ENCODE assay signal across 15 mouse cellular contexts in genomic region chr10:77157245-77158019, GRCm38 (mm10). TPM values are rescaled to one million over a fixed set of nuclear protein-coding genes. Genes with fewer than 3 reads are reported as not detected.
DNase-seq lines count a peak whose midpoint lies in the region; ATAC-seq and TF ChIP-seq lines count a peak whose summit lies in the region.
"Had no signal": no experiment of that assay in that cellular context is flagged by ENCODE, and none has a peak within 500 bp of the region (broad histone marks: within the 10 kb centered on the region; RNA-seq: fewer than 3 reads in every experiment).

No protein-coding gene starts in this region.

- no peak overlapping the region for H3K9ac ChIP-seq in forebrain, embryonic 13.5 days
- H3K9ac ChIP-seq in liver, adult 2 months (ENCODE audit: low read depth, low read length) = no peak overlapping the region
- H3K9ac ChIP-seq: limb, embryonic 15.5 days; midbrain, embryonic 12.5 days had no signal

- peak overlapping the region; percentile 66 for H3K27ac ChIP-seq in forebrain, embryonic 10.5 days
- H3K27ac ChIP-seq in forebrain, embryonic 13.5 days = no peak overlapping the region
- no peak overlapping the region for H3K27ac ChIP-seq in liver, adult 2 months (replicated peaks; ENCODE audit: insufficient read depth, low read depth, low read length)
- H3K27ac ChIP-seq: gastrocnemius, adult 2 months; limb, embryonic 15.5 days; midbrain, embryonic 12.5 days had no signal

- H3K36me3 ChIP-seq in forebrain, embryonic 10.5 days (replicated peaks) = peaks cover 19% of the 10 kb centered on the region
- H3K36me3 ChIP-seq in forebrain, embryonic 13.5 days (ENCODE audit: poor library complexity, severe bottlenecking) = no peaks in the 10 kb centered on the region
- no peaks in the 10 kb centered on the region for H3K36me3 ChIP-seq in liver, adult 2 months (ENCODE audit: control insufficient read depth, insufficient read depth, low read length)
- H3K36me3 ChIP-seq: limb, embryonic 15.5 days; midbrain, embryonic 12.5 days had no signal

- 26% methylated on average over 11 of the region's 11 CpGs for WGBS in forebrain, embryonic 10.5 days
- 33% methylated on average over 11 of the region's 11 CpGs for WGBS in forebrain, embryonic 13.5 days
- WGBS in liver, adult 2 months = 57% methylated on average over 11 of the region's 11 CpGs

- no peaks in the 10 kb centered on the region for H3K27me3 ChIP-seq in forebrain, embryonic 10.5 days (ENCODE audit: poor library complexity, severe bottlenecking)
- H3K27me3 ChIP-seq in forebrain, embryonic 13.5 days = no peaks in the 10 kb centered on the region
- H3K27me3 ChIP-seq in liver, adult 2 months (ENCODE audit: control insufficient read depth, insufficient read depth, low read length) = no peaks in the 10 kb centered on the region
- H3K27me3 ChIP-seq: limb, embryonic 15.5 days; midbrain, embryonic 12.5 days; Patski had no signal

- no peak for DNase-seq in forebrain, embryonic 10.5 days (ENCODE audit: extremely low spot score, low spot score)
- DNase-seq in liver, adult 2 months (ENCODE audit: extremely low read depth, low read depth, low spot score) = peak; percentile 67
- no peak for DNase-seq in liver
- peak; percentile 39 for DNase-seq in MEL-GATA-1-ER (ENCODE audit: extremely low read depth, low read depth)
- peak; percentile 53 for DNase-seq in embryo, embryonic 9.5 days (ENCODE audit: extremely low spot score)
- DNase-seq in cerebellum, postnatal 10 days = no peak
- DNase-seq in cerebellum, adult 18-20 months = no peak
- DNase-seq: cerebellum, postnatal 14 days; gastrocnemius, adult 2 months; kidney, adult 11 months; layer of hippocampus, adult 9-11 months had no signal

- H3K4me1 ChIP-seq in forebrain, embryonic 10.5 days = peaks cover 95% of the 10 kb centered on the region
- H3K4me1 ChIP-seq in forebrain, embryonic 13.5 days = peaks cover 28% of the 10 kb centered on the region
- peaks cover 3% of the 10 kb centered on the region; the same call in 1 of the 2 replicates for H3K4me1 ChIP-seq in liver, adult 2 months (ENCODE audit: control insufficient read depth, insufficient read depth, low read length)

- no peaks in the 10 kb centered on the region for H3K9me3 ChIP-seq in forebrain, embryonic 10.5 days
- H3K9me3 ChIP-seq in forebrain, embryonic 13.5 days (replicated peaks) = no peaks in the 10 kb centered on the region
- H3K9me3 ChIP-seq: limb, embryonic 15.5 days; midbrain, embryonic 12.5 days had no signal

- ATAC-seq in forebrain, embryonic 13.5 days = no peak
- ATAC-seq: Patski had no signal

- no peak overlapping the region for H3K4me2 ChIP-seq in forebrain, embryonic 13.5 days
- H3K4me2 ChIP-seq: limb, embryonic 15.5 days; midbrain, embryonic 12.5 days had no signal

- no peak overlapping the region for H3K4me3 ChIP-seq in forebrain, embryonic 10.5 days
- H3K4me3 ChIP-seq in forebrain, embryonic 13.5 days = no peak overlapping the region
- no peak overlapping the region for H3K4me3 ChIP-seq in liver, adult 2 months (ENCODE audit: insufficient read depth, low read depth, low read length)
- H3K4me3 ChIP-seq: gastrocnemius, adult 2 months; limb, embryonic 15.5 days; midbrain, embryonic 12.5 days had no signal

- TF ChIP-seq CTCF in liver, adult 2 months (IDR thresholded peaks at IDR 0.05; ENCODE audit: low read depth, low read length) = no peak

- no peak for TF ChIP-seq POLR2A in liver, adult 2 months (IDR thresholded peaks at IDR 0.05; ENCODE audit: extremely low read depth, insufficient read depth, low read length)

- H3K79me2 ChIP-seq in liver, adult 2 months (ENCODE audit: control insufficient read depth, insufficient read depth, low read length) = no peaks in the 10 kb centered on the region

RNA-seq across cellular contexts. Expression of gene Col18a1, which starts 8.9 kb away (rescaled TPM):
- polyA plus RNA-seq in forebrain, embryonic 10.5 days (2016; fragmentation: Nextera tagmentation; extraction: Ambion mirVana) = 147 and 152 TPM in 2 replicates
- polyA plus RNA-seq in forebrain, embryonic 13.5 days (2015; fragmentation: Nextera tagmentation; extraction: Ambion mirVana) = 35.5 and 38.9 TPM in 2 replicates
- 260 and 348 TPM in 2 replicates for total RNA-seq in liver, adult 2 months (2014; rRNA removed)
- 452 and 472 TPM in 2 replicates for polyA plus RNA-seq in liver, adult 2 months (2012; rRNA removed)

Comparison
In these comparisons a context has a peak if more than half of its experiments do, and no peak if none do; other contexts are left out.
1. DNase-seq: peak in liver, adult 2 months (single experiment), MEL-GATA-1-ER (single experiment) and embryo, embryonic 9.5 days (single experiment); none in forebrain, embryonic 10.5 days (single experiment), liver (single experiment), cerebellum, postnatal 10 days (0 of 2) and cerebellum, adult 18-20 months (0 of 2).